Mouse (Mus musculus) right cerebral cortex, postnatal 14 days (tissue): ENCODE measurements at regions not wholly inside any gene's neighbourhood (a gene's known extent, or its start where the extent isn't known, plus 50 kb on each side); places are given as distances from the start of the nearest gene placed in this dataset.

ENCODE experiments used
- DNase-seq: peaks from one replicate; pipeline ENCODE4 v3.0.0; 2022

GRCm38 (mm10) chr12:106773536-106773935 lies 714.9 kb upstream of the 3110018I06Rik start:
- DNase-seq, result no peak

- no peak for DNase-seq
Measured at GRCm38 (mm10) chr12:106796596-106796995, 691.8 kb upstream of the 3110018I06Rik start.

- no peak for DNase-seq
Measured at GRCm38 (mm10) chr12:106819736-106820135, 668.7 kb upstream of the 3110018I06Rik start.

- DNase-seq, result no peak
Measured at GRCm38 (mm10) chr12:106822311-106822710, 666.1 kb upstream of the 3110018I06Rik start.

- no peak for DNase-seq
Measured at GRCm38 (mm10) chr12:106828542-106828941, 659.9 kb upstream of the 3110018I06Rik start.

GRCm38 (mm10) chr12:106829323-106829722 lies 659.1 kb upstream of the 3110018I06Rik start:
- no peak for DNase-seq

GRCm38 (mm10) chr12:106835241-106835640 lies 653.2 kb upstream of the 3110018I06Rik start:
- DNase-seq, result no peak

GRCm38 (mm10) chr12:106839618-106840017 lies 648.8 kb upstream of the 3110018I06Rik start:
- DNase-seq, result no peak

- DNase-seq, result no peak
Measured at GRCm38 (mm10) chr12:106840150-106840651, 648.2 kb upstream of the 3110018I06Rik start.

- no peak for DNase-seq
Measured at GRCm38 (mm10) chr12:106841996-106842395, 646.4 kb upstream of the 3110018I06Rik start.

GRCm38 (mm10) chr12:106842396-106842795 lies 646.0 kb upstream of the 3110018I06Rik start:
- no peak for DNase-seq

- no peak for DNase-seq
Measured at GRCm38 (mm10) chr12:106851666-106852065, 636.8 kb upstream of the 3110018I06Rik start.

GRCm38 (mm10) chr12:106852736-106853135 lies 635.7 kb upstream of the 3110018I06Rik start:
- DNase-seq, result no peak

GRCm38 (mm10) chr12:106853711-106854240 lies 634.7 kb upstream of the 3110018I06Rik start:
- DNase-seq, result no peak

- DNase-seq, result no peak
Measured at GRCm38 (mm10) chr12:106855520-106855919, 632.9 kb upstream of the 3110018I06Rik start.

- DNase-seq, result no peak
Measured at GRCm38 (mm10) chr12:106861638-106862037, 626.8 kb upstream of the 3110018I06Rik start.

GRCm38 (mm10) chr12:106864076-106864475 lies 624.4 kb upstream of the 3110018I06Rik start:
- no peak for DNase-seq

GRCm38 (mm10) chr12:106868036-106868435 lies 620.4 kb upstream of the 3110018I06Rik start:
- no peak for DNase-seq

- DNase-seq, result no peak
Measured at GRCm38 (mm10) chr12:106871481-106871880, 617.0 kb upstream of the 3110018I06Rik start.

GRCm38 (mm10) chr12:106872966-106873730 lies 615.3 kb upstream of the 3110018I06Rik start:
- no peak for DNase-seq

GRCm38 (mm10) chr12:106890319-106890718 lies 598.1 kb upstream of the 3110018I06Rik start:
- DNase-seq, result no peak

GRCm38 (mm10) chr12:106894061-106894460 lies 594.4 kb upstream of the 3110018I06Rik start:
- no peak for DNase-seq

- DNase-seq, result no peak
Measured at GRCm38 (mm10) chr12:106904202-106904601, 584.2 kb upstream of the 3110018I06Rik start.

- no peak for DNase-seq
Measured at GRCm38 (mm10) chr12:106912782-106913181, 575.6 kb upstream of the 3110018I06Rik start.
